Mouse (Mus musculus) CH12.LX (cell line): ENCODE measurements at regions not wholly inside any gene's neighbourhood (a gene's known extent, or its start where the extent isn't known, plus 50 kb on each side); places are given as distances from the start of the nearest gene placed in this dataset.

ENCODE experiments used
- DNase-seq: peaks from one replicate; pipeline ENCODE4 v3.0.0-alpha.2; 2013; ENCODE audit errors: extremely low read depth
- H3K27ac ChIP-seq: 2 replicates; pipeline ENCODE4 v1.5.1; 2012; ENCODE audit warnings: low read depth, mild to moderate bottlenecking, control low read depth, moderate library complexity; ENCODE audit not compliant: insufficient read depth
- H3K27me3 ChIP-seq: replicated peaks from 2 replicates; pipeline ENCODE3; 2012; ENCODE audit warnings: inconsistent platforms
- H3K36me3 ChIP-seq, 2 experiments: replicated peaks in 1 of 2; 2 replicates each; pipeline versions ENCODE3 to v1.6.1; 2012; ENCODE audit warnings: inconsistent platforms in 1 of 2, low read length in 1 of 2, mild to moderate bottlenecking in 1 of 2, mixed read lengths in 1 of 2, moderate library complexity in 1 of 2; ENCODE audit not compliant: control insufficient read depth in 1 of 2, insufficient read depth in 1 of 2
- H3K4me1 ChIP-seq, 2 experiments: 2 replicates each; pipeline ENCODE4 v1.6.1; 2012; ENCODE audit warnings: inconsistent platforms in 1 of 2, moderate library complexity in 1 of 2; ENCODE audit not compliant: insufficient read depth in 2 of 2, control insufficient read depth in 1 of 2
- H3K4me2 ChIP-seq: 2 replicates; pipeline ENCODE4 v1.6.1; 2012; ENCODE audit warnings: low read depth, mild to moderate bottlenecking, control low read depth; ENCODE audit not compliant: poor library complexity, insufficient read depth, severe bottlenecking
- H3K4me3 ChIP-seq, 3 experiments: fragments of 150-350 bp in 1 of 3; sonication (generic) in 1 of 3; replicated peaks in 1 of 3; 2 replicates each; pipeline versions ENCODE3 to v1.5.1; 2011 to 2012; ENCODE audit warnings: low read depth in 2 of 3, low read length in 2 of 3, mild to moderate bottlenecking in 2 of 3, moderate library complexity in 2 of 3, control low read depth in 1 of 3, improper control_type of control experiment in 1 of 3, inconsistent platforms in 1 of 3, mixed read lengths in 1 of 3; ENCODE audit not compliant: poor library complexity in 1 of 3
- H3K79me2 ChIP-seq: replicated peaks from 2 replicates; pipeline ENCODE4 v1.6.1; 2012; ENCODE audit warnings: mild to moderate bottlenecking, moderate library complexity; ENCODE audit not compliant: control insufficient read depth, poor library complexity, insufficient read depth, severe bottlenecking; ENCODE audit errors: extremely low read depth
- H3K9ac ChIP-seq: 2 replicates; pipeline ENCODE4 v1.6.1; 2012; ENCODE audit warnings: low read depth, mild to moderate bottlenecking, control low read depth, moderate library complexity; ENCODE audit not compliant: insufficient read depth
- H3K9me3 ChIP-seq: replicated peaks from 2 replicates; pipeline ENCODE3; 2012; ENCODE audit warnings: low read length, inconsistent platforms, mixed read lengths
- BHLHE40 ChIP-seq: IDR thresholded peaks from 2 replicates; pipeline ENCODE4 v1.6.1; 2011; ENCODE audit warnings: mild to moderate bottlenecking, low read depth, low read length, improper control_type of control experiment
- CTCF ChIP-seq, 2 experiments: IDR thresholded peaks in 1 of 2; conservative IDR thresholded peaks in 1 of 2; 2 replicates each; pipeline ENCODE4 v1.5.1; 2011 to 2012; ENCODE audit warnings: low read depth in 2 of 2, low read length in 2 of 2, improper control_type of control experiment in 1 of 2, inconsistent platforms in 1 of 2, mild to moderate bottlenecking in 1 of 2, moderate library complexity in 1 of 2
- E2F4 ChIP-seq: IDR thresholded peaks from 2 replicates; pipeline ENCODE4 v1.6.1; 2011; ENCODE audit warnings: low read depth, low read length, improper control_type of control experiment; ENCODE audit not compliant: insufficient replicate concordance
- ELF1 ChIP-seq: IDR thresholded peaks from 2 replicates; pipeline ENCODE4 v1.6.1; 2014; ENCODE audit warnings: low read depth, mild to moderate bottlenecking, inconsistent platforms, low read length, improper control_type of control experiment
- ETS1 ChIP-seq: conservative IDR thresholded peaks from 2 replicates; pipeline ENCODE4 v1.6.1; 2012; ENCODE audit warnings: low read depth, mild to moderate bottlenecking, inconsistent platforms, low read length, improper control_type of control experiment, moderate library complexity
- GABPA ChIP-seq: IDR thresholded peaks from 2 replicates; pipeline ENCODE4 v1.6.1; 2012; ENCODE audit warnings: low read depth, low read length, improper control_type of control experiment, inconsistent platforms; ENCODE audit not compliant: insufficient replicate concordance
- HCFC1 ChIP-seq: IDR thresholded peaks from 2 replicates; pipeline ENCODE4 v1.6.1; 2012; ENCODE audit warnings: low read depth, mild to moderate bottlenecking, inconsistent platforms, low read length, improper control_type of control experiment
- JUN ChIP-seq: IDR thresholded peaks from 2 replicates; pipeline ENCODE4 v1.6.1; 2011; ENCODE audit warnings: low read depth, mild to moderate bottlenecking, low read length, improper control_type of control experiment, moderate library complexity; ENCODE audit not compliant: insufficient read depth
- JUND ChIP-seq: conservative IDR thresholded peaks from 2 replicates; pipeline ENCODE4 v1.6.1; 2011; ENCODE audit warnings: low read depth, low read length, improper control_type of control experiment
- MAX ChIP-seq: IDR thresholded peaks from 2 replicates; pipeline ENCODE4 v1.6.1; 2011; ENCODE audit warnings: low read length, improper control_type of control experiment
- MAZ ChIP-seq: IDR thresholded peaks from 2 replicates; pipeline ENCODE4 v1.6.1; 2012; ENCODE audit warnings: low read depth, mild to moderate bottlenecking, inconsistent platforms, low read length, improper control_type of control experiment, moderate library complexity
- MXI1 ChIP-seq: IDR thresholded peaks from 2 replicates; pipeline ENCODE4 v1.6.1; 2011; ENCODE audit warnings: mild to moderate bottlenecking, low read depth, low read length, improper control_type of control experiment
- MYC ChIP-seq: IDR thresholded peaks from 2 replicates; pipeline ENCODE4 v1.6.1; 2011; ENCODE audit warnings: low read depth, mild to moderate bottlenecking, improper control_type of control experiment, low read length
- NELFE ChIP-seq: IDR thresholded peaks from 2 replicates; pipeline ENCODE4 v1.6.1; 2011; ENCODE audit warnings: low read depth, low read length, improper control_type of control experiment
- PAX5 ChIP-seq: IDR thresholded peaks from 2 replicates; pipeline ENCODE4 v1.6.1; 2012; ENCODE audit warnings: low read length, inconsistent platforms, mixed read lengths
- POLR2A ChIP-seq: IDR thresholded peaks from 2 replicates; pipeline ENCODE4 v1.6.1; 2011; ENCODE audit warnings: low read depth, mild to moderate bottlenecking, improper control_type of control experiment, low read length
- RAD21 ChIP-seq: IDR thresholded peaks from 2 replicates; pipeline ENCODE4 v1.6.1; 2011; ENCODE audit warnings: low read depth, mild to moderate bottlenecking, low read length, improper control_type of control experiment, moderate library complexity
- SIN3A ChIP-seq: IDR thresholded peaks from 2 replicates; pipeline ENCODE4 v1.6.1; 2012; ENCODE audit warnings: low read length, improper control_type of control experiment, inconsistent platforms
- SMC3 ChIP-seq: IDR thresholded peaks from 2 replicates; pipeline ENCODE4 v1.6.1; 2011; ENCODE audit warnings: low read depth, low read length, improper control_type of control experiment
- UBTF ChIP-seq: IDR thresholded peaks from 2 replicates; pipeline ENCODE4 v1.6.1; 2012; ENCODE audit warnings: low read depth, mild to moderate bottlenecking, inconsistent platforms, low read length, improper control_type of control experiment, moderate library complexity
- USF1 ChIP-seq: IDR thresholded peaks from 2 replicates; pipeline ENCODE4 v1.6.1; 2014; ENCODE audit warnings: low read depth, mild to moderate bottlenecking, inconsistent platforms, low read length, improper control_type of control experiment
- USF2 ChIP-seq: conservative IDR thresholded peaks from 2 replicates; pipeline ENCODE4 v1.6.1; 2011; ENCODE audit warnings: low read depth, low read length, improper control_type of control experiment
- ZC3H11A ChIP-seq: IDR thresholded peaks from 2 replicates; pipeline ENCODE4 v1.6.1; 2012; ENCODE audit warnings: low read depth, mild to moderate bottlenecking, inconsistent platforms, low read length, improper control_type of control experiment
- ZKSCAN1 ChIP-seq: IDR thresholded peaks from 2 replicates; pipeline ENCODE4 v1.6.1; 2012; ENCODE audit warnings: low read depth, inconsistent platforms, low read length, improper control_type of control experiment, borderline replicate concordance
- ZMIZ1 ChIP-seq: IDR thresholded peaks from 2 replicates; pipeline ENCODE4 v1.6.1; 2012; ENCODE audit warnings: low read depth, mild to moderate bottlenecking, inconsistent platforms, low read length, improper control_type of control experiment
- dilution Hi-C: fragments of 300-500 bp; cut with MboI; formaldehyde crosslinking; loops from 2 replicates; pipeline ENCODE4 v1.14.3; 2020; ENCODE audit warnings: low sequenced_read_pairs; ENCODE audit not compliant: extremely low pct_unique_long_range_greater_than_20kb, extremely low pct_ligation_motif_present
- in situ Hi-C: fragments of 300-500 bp; cut with MboI; formaldehyde crosslinking; loops from 3 replicates; pipeline ENCODE4 v1.14.3; 2019; ENCODE audit warnings: low sequenced_read_pairs, low pct_ligation_motif_present, low pct_unique_long_range_greater_than_20kb, mixed read lengths

GRCm38 (mm10) chr2:116800141-116800540, 78.3 kb upstream of the Tmco5 start:
- Histone ChIP-seq H3K9ac (no peak overlapping the region), H3K4me1 (no peaks in the 10 kb centered on the region), H3K79me2 (no peaks in the 10 kb centered on the region), H3K27me3 (no peaks in the 10 kb centered on the region), H3K27ac (no peak overlapping the region), H3K4me3 (no peak overlapping the region), H3K36me3 (no peaks in the 10 kb centered on the region), H3K4me2 (no peak overlapping the region), H3K9me3 (no peaks in the 10 kb centered on the region)
- TF ChIP-seq MXI1 = no peak
- TF ChIP-seq MYC = no peak
- TF ChIP-seq CTCF (conservative IDR thresholded peaks at IDR 0.05 in 1 of 2, IDR thresholded peaks at IDR 0.05 in 1 of 2; ENCODE audit: low read depth in 2 of 2, low read length in 2 of 2) = no peak
- DNase-seq = no peak
- dilution Hi-C loops (no loop called here), in situ Hi-C loops (no loop called here)

DNA sequence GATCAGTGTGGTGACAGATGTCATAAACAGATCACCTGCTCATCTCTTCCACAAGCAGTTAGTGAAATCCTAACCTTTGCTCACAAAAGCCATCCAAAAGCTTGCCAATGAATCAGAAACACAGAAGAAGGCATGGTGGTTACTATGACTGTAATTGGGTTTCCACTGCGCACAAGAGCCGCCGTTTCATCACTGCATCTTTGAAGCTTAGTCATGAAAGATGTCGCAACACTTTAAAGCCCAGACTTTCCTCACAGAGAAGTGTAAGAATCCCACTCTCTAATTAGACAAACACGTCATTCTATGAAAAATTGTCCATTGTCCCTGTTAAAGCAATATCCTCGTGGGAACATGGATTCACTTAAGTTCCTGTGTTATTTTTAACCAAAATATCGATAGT, 76.9 kb upstream of the Tmco5 start:
- H3K27ac ChIP-seq = no peak overlapping the region
- dilution Hi-C loops = no loop called here

DNA sequence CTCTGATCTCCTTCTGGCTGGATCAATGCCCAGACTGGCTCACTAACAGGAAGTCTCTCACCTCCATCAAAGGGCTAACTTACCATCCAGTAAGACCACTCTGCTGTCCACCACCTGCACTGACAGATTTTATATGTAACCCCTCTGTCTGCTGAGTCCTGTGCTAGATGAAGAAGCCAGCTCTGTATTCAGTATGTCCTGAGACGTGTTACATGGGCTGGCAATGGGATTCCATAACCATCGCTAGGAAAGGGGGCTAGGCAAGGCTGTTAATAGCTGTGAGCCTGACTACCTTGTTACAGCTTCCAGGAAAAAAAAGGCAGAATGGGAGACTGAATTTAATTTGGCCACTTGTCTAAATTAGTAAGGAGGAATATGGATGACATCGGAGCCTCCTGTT, 71.3 kb upstream of the Tmco5 start:
- in situ Hi-C loops (no loop called here), dilution Hi-C loops (no loop called here)
- Histone ChIP-seq H3K79me2 (no peaks in the 10 kb centered on the region), H3K27me3 (no peaks in the 10 kb centered on the region), H3K27ac (no peak overlapping the region), H3K9ac (no peak overlapping the region), H3K4me2 (no peak overlapping the region), H3K4me1 (no peaks in the 10 kb centered on the region), H3K36me3 (no peaks in the 10 kb centered on the region), H3K4me3 (no peak overlapping the region), H3K9me3 (no peaks in the 10 kb centered on the region)
- DNase-seq = no peak
- TF ChIP-seq USF1 (no peak), MAX (no peak), GABPA (no peak), JUN (no peak), NELFE (no peak), MAZ (no peak), USF2 (no peak), UBTF (no peak), CTCF (conservative IDR thresholded peaks at IDR 0.05 in 1 of 2, IDR thresholded peaks at IDR 0.05 in 1 of 2; ENCODE audit: low read depth in 2 of 2, low read length in 2 of 2) (no peak), SIN3A (no peak), JUND (no peak)

More for the DNA sequence above, 76.9 kb upstream of the Tmco5 start:
- no peak overlapping the region for H3K4me3 ChIP-seq
- no peaks in the 10 kb centered on the region for H3K36me3 ChIP-seq
- in situ Hi-C loops = no loop called here
- H3K9me3 ChIP-seq = no peaks in the 10 kb centered on the region
- no peak for DNase-seq
- no peak for TF ChIP-seq ETS1
- no peak for TF ChIP-seq ZMIZ1
- TF ChIP-seq NELFE = no peak
- TF ChIP-seq SIN3A = no peak
- TF ChIP-seq UBTF = no peak
- no peak for TF ChIP-seq MXI1
- TF ChIP-seq ZKSCAN1 = no peak
- TF ChIP-seq BHLHE40 = no peak
- TF ChIP-seq MAX = no peak
- TF ChIP-seq POLR2A = no peak
- TF ChIP-seq RAD21 = no peak
- no peak for TF ChIP-seq HCFC1
- TF ChIP-seq SMC3 = no peak
- no peak for TF ChIP-seq E2F4
- TF ChIP-seq GABPA = no peak
- TF ChIP-seq CTCF (conservative IDR thresholded peaks at IDR 0.05 in 1 of 2, IDR thresholded peaks at IDR 0.05 in 1 of 2; ENCODE audit: low read depth in 2 of 2, low read length in 2 of 2) = no peak
- no peak for TF ChIP-seq ZC3H11A
- TF ChIP-seq PAX5 = no peak
- no peak for TF ChIP-seq ELF1
- TF ChIP-seq, all 38 proteins: peak for 0
- H3K4me1 ChIP-seq = no peaks in the 10 kb centered on the region
- H3K27me3 ChIP-seq = no peaks in the 10 kb centered on the region
- H3K4me2 ChIP-seq = peak overlapping the region; percentile 35; the same call in 1 of the 2 replicates
- H3K9ac ChIP-seq = no peak overlapping the region
- no peaks in the 10 kb centered on the region for H3K79me2 ChIP-seq
